Mouse (Mus musculus) adrenal gland, postnatal 10 days (tissue): ENCODE data around the gene Ccn1. TPM values are rescaled to one million over a fixed set of nuclear protein-coding genes. Genes with fewer than 3 reads are reported as not detected.
A peak's percentile ranks its signal among the peaks of the same experiment; 100 is the strongest.

Source experiments
- DNase-seq: peaks from one replicate; pipeline ENCODE4 v3.0.0; 2021; ENCODE audit warnings: mixed read lengths
- total RNA-seq, 2 experiments: library from RNA; stranded (reverse); gene quantifications; 2 replicates each; pipeline ENCODE4 v1.2.3; 2021

Gene Ccn1
- total RNA-seq, 2 experiments from 2014 or later = 18.6 to 47.5 TPM

GRCm38 (mm10) chr3:145619621-145620365, 30.0 kb downstream of the Ccn1 start:
- DNase-seq = no peak

DNA sequence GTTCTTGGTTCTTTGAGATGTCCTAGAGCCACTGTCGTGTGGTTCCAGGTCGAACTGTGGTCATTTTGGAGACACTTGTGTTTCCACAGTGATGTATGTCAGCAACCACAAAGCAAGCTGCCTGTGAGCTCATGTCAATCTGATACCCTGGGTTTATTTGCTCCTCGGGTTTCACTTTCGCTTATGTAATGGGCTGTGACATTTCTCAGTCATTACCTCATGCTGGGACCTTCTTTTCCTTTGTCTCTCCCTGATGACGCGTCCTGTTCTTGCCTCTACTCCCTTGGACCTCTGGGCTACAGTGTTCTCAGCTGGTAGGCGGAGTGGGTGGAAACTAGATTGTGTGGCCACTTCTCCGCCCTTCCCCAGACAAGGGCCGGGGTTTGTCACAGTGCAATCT, 31.5 kb downstream of the Ccn1 start:
- DNase-seq = no peak

DNA sequence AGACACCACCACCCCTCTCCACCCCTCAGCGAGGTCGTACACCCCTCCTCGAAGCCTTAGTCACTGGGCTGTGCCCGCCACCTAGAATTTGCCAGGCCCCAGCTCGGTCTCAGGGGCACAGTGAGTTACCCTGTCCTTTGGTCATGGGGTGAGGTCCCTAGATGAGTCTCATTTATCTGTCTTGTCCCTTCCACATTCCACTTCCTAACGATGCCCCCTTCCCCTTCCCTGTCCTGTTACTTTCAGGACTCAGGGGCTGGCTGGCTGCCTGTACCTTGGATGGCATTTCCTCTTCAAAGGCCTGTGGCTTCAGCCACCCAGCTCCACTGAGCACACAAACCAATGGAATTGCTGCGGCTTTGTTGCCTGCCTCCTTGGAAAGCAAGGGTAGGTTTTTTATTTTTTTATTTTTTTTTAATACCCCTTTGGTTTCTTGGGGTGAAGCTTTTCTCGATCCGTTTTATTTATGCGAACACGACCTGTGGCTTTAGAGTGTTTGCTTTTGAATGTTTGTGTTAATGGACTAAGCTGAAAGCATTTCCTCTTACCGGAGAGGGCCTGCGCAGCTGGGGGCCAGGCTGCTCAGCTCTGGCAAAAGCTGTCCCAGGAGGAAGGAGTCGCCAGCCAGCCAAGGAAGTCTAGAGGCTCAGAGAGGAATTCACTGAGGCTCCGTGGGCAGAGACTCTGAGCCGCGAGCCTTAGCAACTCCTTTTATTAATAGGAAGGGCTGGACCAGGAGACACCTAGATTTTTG, 35.2 kb downstream of the Ccn1 start:
- DNase-seq = peak; percentile 58

DNA sequence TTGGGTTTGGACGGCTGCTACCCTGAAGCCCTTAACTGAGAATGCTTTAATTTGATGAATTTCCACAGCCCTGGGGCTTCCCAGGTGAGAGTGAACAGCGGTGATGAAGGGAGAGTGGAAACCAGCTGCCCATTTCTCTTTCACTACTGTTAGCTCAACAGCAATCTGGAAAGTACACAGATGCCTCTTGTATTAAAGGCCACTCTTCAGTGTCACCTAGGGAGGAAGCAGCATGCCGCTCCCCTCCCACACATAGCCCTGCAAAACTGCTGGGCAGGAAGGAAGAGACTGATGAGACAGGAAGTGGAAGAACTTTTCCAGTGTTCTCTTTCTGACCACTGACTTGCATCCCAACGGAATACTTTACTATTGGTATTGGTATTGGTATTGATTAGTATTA, 36.5 kb downstream of the Ccn1 start:
- no peak for DNase-seq

DNA sequence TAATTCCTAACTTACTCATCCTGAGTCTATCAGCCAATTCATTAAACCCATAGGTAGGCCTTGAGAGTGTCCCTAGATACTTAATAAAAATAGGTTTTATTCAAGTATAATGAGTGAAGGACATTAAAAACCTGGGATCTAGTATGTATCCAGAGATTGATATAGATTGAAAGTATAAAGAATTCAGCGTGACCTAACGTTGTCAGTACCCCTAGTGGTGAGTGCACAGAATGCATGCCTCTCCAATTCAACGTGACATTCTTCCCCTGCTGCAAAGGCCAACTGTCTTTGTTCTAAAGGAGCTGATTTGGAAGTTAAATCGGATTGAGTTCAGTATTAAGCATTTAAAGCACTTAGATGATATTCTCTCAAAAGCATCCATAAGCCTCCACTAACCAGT, 37.1 kb downstream of the Ccn1 start:
- DNase-seq = no peak

- DNase-seq = no peak
Measured at GRCm38 (mm10) chr3:145608320-145608719, 41.5 kb downstream of the Ccn1 start.

GRCm38 (mm10) chr3:145605437-145606123, 44.2 kb downstream of the Ccn1 start:
- peak; percentile 55 for DNase-seq

DNA sequence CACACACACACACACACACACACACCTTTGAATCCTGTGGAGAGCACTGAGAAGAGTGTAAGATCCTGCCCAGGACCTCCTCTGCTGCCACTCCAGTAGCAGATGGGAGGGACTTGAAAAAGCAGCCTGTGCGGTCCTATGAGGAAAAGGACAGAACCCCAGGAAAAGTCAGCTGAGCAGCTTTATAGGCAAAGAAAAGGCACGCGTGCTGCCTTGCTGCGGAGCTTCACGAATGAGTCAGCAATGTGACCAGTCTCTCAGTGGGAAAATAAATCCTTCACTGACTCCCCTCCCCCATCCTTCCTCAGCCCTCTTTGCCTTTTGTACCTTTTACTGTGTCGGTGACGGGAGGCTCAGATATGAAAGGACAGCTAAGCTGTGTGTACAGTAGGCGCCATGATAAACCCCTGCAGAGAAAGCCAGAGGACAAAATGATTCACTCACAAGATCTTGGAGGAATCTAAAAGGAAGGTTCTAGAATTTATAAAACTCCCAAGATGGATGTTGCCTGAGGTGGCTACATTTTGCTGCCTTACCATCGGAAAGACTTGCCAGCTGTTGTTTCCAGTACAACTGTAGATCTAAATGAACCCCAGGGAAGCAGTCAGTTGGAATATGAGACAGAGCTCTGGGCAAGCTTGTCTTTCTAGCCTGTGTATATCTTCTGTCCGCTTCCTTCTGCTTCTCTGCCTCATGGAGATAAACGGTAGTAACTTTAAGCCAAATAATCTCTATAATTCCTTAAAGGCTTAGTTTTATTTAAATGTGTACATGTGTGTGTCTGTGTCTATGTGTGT, 47.2 kb downstream of the Ccn1 start:
- no peak for DNase-seq

DNA sequence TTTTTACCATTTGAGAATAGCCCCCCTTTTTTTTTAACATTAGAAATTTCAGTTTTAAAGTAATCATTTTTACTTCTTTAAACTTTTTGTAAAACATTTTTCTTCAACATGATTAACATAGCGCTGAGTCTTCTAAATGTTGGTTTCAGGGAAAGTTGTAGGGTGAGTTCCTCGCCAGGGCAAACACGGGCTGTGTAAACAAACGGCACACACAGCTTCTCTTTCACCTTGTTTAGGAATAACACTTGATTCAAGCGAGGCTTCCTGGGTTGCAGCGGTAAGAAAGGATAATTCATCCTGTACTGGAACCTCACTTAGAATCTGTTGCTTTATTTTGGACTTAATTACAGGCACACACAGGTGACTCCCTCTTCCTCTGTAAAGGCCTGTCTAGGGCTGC, 48.4 kb downstream of the Ccn1 start:
- DNase-seq = no peak

DNA sequence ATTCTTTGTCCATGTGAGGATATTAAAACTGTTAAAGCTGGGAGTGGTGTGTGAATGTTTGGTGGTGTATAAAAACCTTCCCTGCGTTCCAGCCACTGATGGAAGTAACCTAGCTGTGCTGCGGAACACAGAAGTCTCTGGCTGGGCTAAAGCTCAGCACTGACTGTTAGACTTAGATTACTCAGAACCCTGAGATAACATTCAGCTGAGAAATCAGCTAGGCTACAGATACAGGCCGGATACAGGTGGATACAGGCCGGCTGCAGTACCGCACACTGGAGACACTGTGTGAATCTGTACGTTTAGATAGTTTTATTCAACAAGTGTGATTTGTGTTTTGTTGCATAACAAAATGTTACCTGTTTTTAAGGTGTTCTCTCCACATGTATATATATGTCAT, 49.0 kb downstream of the Ccn1 start:
- no peak for DNase-seq

GRCm38 (mm10) chr3:145599059-145599458, 50.7 kb downstream of the Ccn1 start:
- DNase-seq = no peak

Other genes starting within 250 kb of the Ccn1 start
- gene Znhit6, start 73.8 kb downstream of the Ccn1 start, total RNA-seq = 10 to 100 TPM; 14.1 to 18.8 TPM
- 10 to 100 TPM; 11.0 to 13.7 TPM for gene Ddah1, start 108.7 kb upstream of the Ccn1 start, total RNA-seq